Mouse (Mus musculus) CH12.LX (cell line): ENCODE measurements around the gene Plekha5. TPM values are rescaled to one million over a fixed set of nuclear protein-coding genes. Genes with fewer than 3 reads are reported as not detected.

Source experiments
- DNase-seq: peaks from one replicate; pipeline ENCODE4 v3.0.0-alpha.2; 2013; ENCODE audit errors: extremely low read depth
- H3K27ac ChIP-seq: 2 replicates; pipeline ENCODE4 v1.5.1; 2012; ENCODE audit warnings: low read depth, mild to moderate bottlenecking, control low read depth, moderate library complexity; ENCODE audit not compliant: insufficient read depth
- H3K27me3 ChIP-seq: replicated peaks from 2 replicates; pipeline ENCODE3; 2012; ENCODE audit warnings: inconsistent platforms
- H3K36me3 ChIP-seq, 2 experiments: replicated peaks in 1 of 2; 2 replicates each; pipeline versions ENCODE3 to v1.6.1; 2012; ENCODE audit warnings: inconsistent platforms in 1 of 2, low read length in 1 of 2, mild to moderate bottlenecking in 1 of 2, mixed read lengths in 1 of 2, moderate library complexity in 1 of 2; ENCODE audit not compliant: control insufficient read depth in 1 of 2, insufficient read depth in 1 of 2
- H3K4me1 ChIP-seq, 2 experiments: 2 replicates each; pipeline ENCODE4 v1.6.1; 2012; ENCODE audit warnings: inconsistent platforms in 1 of 2, moderate library complexity in 1 of 2; ENCODE audit not compliant: insufficient read depth in 2 of 2, control insufficient read depth in 1 of 2
- H3K4me2 ChIP-seq: 2 replicates; pipeline ENCODE4 v1.6.1; 2012; ENCODE audit warnings: low read depth, mild to moderate bottlenecking, control low read depth; ENCODE audit not compliant: poor library complexity, insufficient read depth, severe bottlenecking
- H3K4me3 ChIP-seq, 3 experiments: fragments of 150-350 bp in 1 of 3; sonication (generic) in 1 of 3; replicated peaks in 1 of 3; 2 replicates each; pipeline versions ENCODE3 to v1.5.1; 2011 to 2012; ENCODE audit warnings: low read depth in 2 of 3, low read length in 2 of 3, mild to moderate bottlenecking in 2 of 3, moderate library complexity in 2 of 3, control low read depth in 1 of 3, improper control_type of control experiment in 1 of 3, inconsistent platforms in 1 of 3, mixed read lengths in 1 of 3; ENCODE audit not compliant: poor library complexity in 1 of 3
- H3K79me2 ChIP-seq: replicated peaks from 2 replicates; pipeline ENCODE4 v1.6.1; 2012; ENCODE audit warnings: mild to moderate bottlenecking, moderate library complexity; ENCODE audit not compliant: control insufficient read depth, poor library complexity, insufficient read depth, severe bottlenecking; ENCODE audit errors: extremely low read depth
- H3K9ac ChIP-seq: 2 replicates; pipeline ENCODE4 v1.6.1; 2012; ENCODE audit warnings: low read depth, mild to moderate bottlenecking, control low read depth, moderate library complexity; ENCODE audit not compliant: insufficient read depth
- H3K9me3 ChIP-seq: replicated peaks from 2 replicates; pipeline ENCODE3; 2012; ENCODE audit warnings: low read length, inconsistent platforms, mixed read lengths
- BHLHE40 ChIP-seq: IDR thresholded peaks from 2 replicates; pipeline ENCODE4 v1.6.1; 2011; ENCODE audit warnings: mild to moderate bottlenecking, low read depth, low read length, improper control_type of control experiment
- CHD1 ChIP-seq: IDR thresholded peaks from 2 replicates; pipeline ENCODE4 v1.6.1; 2012; ENCODE audit warnings: low read depth, low read length, improper control_type of control experiment, inconsistent platforms
- CHD2 ChIP-seq: IDR thresholded peaks from 2 replicates; pipeline ENCODE4 v1.6.1; 2011; ENCODE audit warnings: low read length, improper control_type of control experiment
- CTCF ChIP-seq, 2 experiments: IDR thresholded peaks in 1 of 2; conservative IDR thresholded peaks in 1 of 2; 2 replicates each; pipeline ENCODE4 v1.5.1; 2011 to 2012; ENCODE audit warnings: low read depth in 2 of 2, low read length in 2 of 2, improper control_type of control experiment in 1 of 2, inconsistent platforms in 1 of 2, mild to moderate bottlenecking in 1 of 2, moderate library complexity in 1 of 2
- E2F4 ChIP-seq: IDR thresholded peaks from 2 replicates; pipeline ENCODE4 v1.6.1; 2011; ENCODE audit warnings: low read depth, low read length, improper control_type of control experiment; ENCODE audit not compliant: insufficient replicate concordance
- ELF1 ChIP-seq: IDR thresholded peaks from 2 replicates; pipeline ENCODE4 v1.6.1; 2014; ENCODE audit warnings: low read depth, mild to moderate bottlenecking, inconsistent platforms, low read length, improper control_type of control experiment
- EP300 ChIP-seq: IDR thresholded peaks from 2 replicates; pipeline ENCODE4 v1.6.1; 2011; ENCODE audit warnings: low read length, improper control_type of control experiment
- ETS1 ChIP-seq: conservative IDR thresholded peaks from 2 replicates; pipeline ENCODE4 v1.6.1; 2012; ENCODE audit warnings: low read depth, mild to moderate bottlenecking, inconsistent platforms, low read length, improper control_type of control experiment, moderate library complexity
- GABPA ChIP-seq: IDR thresholded peaks from 2 replicates; pipeline ENCODE4 v1.6.1; 2012; ENCODE audit warnings: low read depth, low read length, improper control_type of control experiment, inconsistent platforms; ENCODE audit not compliant: insufficient replicate concordance
- HCFC1 ChIP-seq: IDR thresholded peaks from 2 replicates; pipeline ENCODE4 v1.6.1; 2012; ENCODE audit warnings: low read depth, mild to moderate bottlenecking, inconsistent platforms, low read length, improper control_type of control experiment
- IRF4 ChIP-seq: IDR thresholded peaks from 2 replicates; pipeline ENCODE4 v1.6.1; 2014; ENCODE audit warnings: low read depth, mild to moderate bottlenecking, inconsistent platforms, low read length, improper control_type of control experiment
- JUN ChIP-seq: IDR thresholded peaks from 2 replicates; pipeline ENCODE4 v1.6.1; 2011; ENCODE audit warnings: low read depth, mild to moderate bottlenecking, low read length, improper control_type of control experiment, moderate library complexity; ENCODE audit not compliant: insufficient read depth
- JUND ChIP-seq: conservative IDR thresholded peaks from 2 replicates; pipeline ENCODE4 v1.6.1; 2011; ENCODE audit warnings: low read depth, low read length, improper control_type of control experiment
- KAT2A ChIP-seq: IDR thresholded peaks from 2 replicates; pipeline ENCODE4 v1.6.1; 2012; ENCODE audit warnings: low read length, improper control_type of control experiment, inconsistent platforms; ENCODE audit not compliant: insufficient replicate concordance
- MAFK ChIP-seq: IDR thresholded peaks from 2 replicates; pipeline ENCODE4 v1.6.1; 2011; ENCODE audit warnings: low read length, improper control_type of control experiment; ENCODE audit not compliant: insufficient replicate concordance
- MAX ChIP-seq: IDR thresholded peaks from 2 replicates; pipeline ENCODE4 v1.6.1; 2011; ENCODE audit warnings: low read length, improper control_type of control experiment
- MAZ ChIP-seq: IDR thresholded peaks from 2 replicates; pipeline ENCODE4 v1.6.1; 2012; ENCODE audit warnings: low read depth, mild to moderate bottlenecking, inconsistent platforms, low read length, improper control_type of control experiment, moderate library complexity
- MEF2A ChIP-seq: IDR thresholded peaks from 2 replicates; pipeline ENCODE4 v1.6.1; 2014; ENCODE audit warnings: low read depth, mild to moderate bottlenecking, inconsistent platforms, low read length, improper control_type of control experiment, borderline replicate concordance
- MXI1 ChIP-seq: IDR thresholded peaks from 2 replicates; pipeline ENCODE4 v1.6.1; 2011; ENCODE audit warnings: mild to moderate bottlenecking, low read depth, low read length, improper control_type of control experiment
- MYC ChIP-seq: IDR thresholded peaks from 2 replicates; pipeline ENCODE4 v1.6.1; 2011; ENCODE audit warnings: low read depth, mild to moderate bottlenecking, improper control_type of control experiment, low read length
- NELFE ChIP-seq: IDR thresholded peaks from 2 replicates; pipeline ENCODE4 v1.6.1; 2011; ENCODE audit warnings: low read depth, low read length, improper control_type of control experiment
- NRF1 ChIP-seq: IDR thresholded peaks from 2 replicates; pipeline ENCODE4 v1.6.1; 2014; ENCODE audit warnings: low read depth, mild to moderate bottlenecking, inconsistent platforms, low read length, improper control_type of control experiment, moderate library complexity
- PAX5 ChIP-seq: IDR thresholded peaks from 2 replicates; pipeline ENCODE4 v1.6.1; 2012; ENCODE audit warnings: low read length, inconsistent platforms, mixed read lengths
- POLR2A ChIP-seq: IDR thresholded peaks from 2 replicates; pipeline ENCODE4 v1.6.1; 2011; ENCODE audit warnings: low read depth, mild to moderate bottlenecking, improper control_type of control experiment, low read length
- POLR2AphosphoS2 ChIP-seq: IDR thresholded peaks from 2 replicates; pipeline ENCODE4 v1.6.1; 2011; ENCODE audit warnings: low read depth, low read length, improper control_type of control experiment
- RAD21 ChIP-seq: IDR thresholded peaks from 2 replicates; pipeline ENCODE4 v1.6.1; 2011; ENCODE audit warnings: low read depth, mild to moderate bottlenecking, low read length, improper control_type of control experiment, moderate library complexity
- RCOR1 ChIP-seq: conservative IDR thresholded peaks from 2 replicates; pipeline ENCODE4 v1.6.1; 2012; ENCODE audit warnings: low read depth, mild to moderate bottlenecking, inconsistent platforms, low read length, improper control_type of control experiment
- SIN3A ChIP-seq: IDR thresholded peaks from 2 replicates; pipeline ENCODE4 v1.6.1; 2012; ENCODE audit warnings: low read length, improper control_type of control experiment, inconsistent platforms
- SMC3 ChIP-seq: IDR thresholded peaks from 2 replicates; pipeline ENCODE4 v1.6.1; 2011; ENCODE audit warnings: low read depth, low read length, improper control_type of control experiment
- TBP ChIP-seq: conservative IDR thresholded peaks from 2 replicates; pipeline ENCODE4 v1.6.1; 2011; ENCODE audit warnings: low read depth, low read length, improper control_type of control experiment
- TCF12 ChIP-seq: IDR thresholded peaks from 2 replicates; pipeline ENCODE4 v1.6.1; 2014; ENCODE audit warnings: low read depth, mild to moderate bottlenecking, inconsistent platforms, low read length, improper control_type of control experiment
- UBTF ChIP-seq: IDR thresholded peaks from 2 replicates; pipeline ENCODE4 v1.6.1; 2012; ENCODE audit warnings: low read depth, mild to moderate bottlenecking, inconsistent platforms, low read length, improper control_type of control experiment, moderate library complexity
- USF1 ChIP-seq: IDR thresholded peaks from 2 replicates; pipeline ENCODE4 v1.6.1; 2014; ENCODE audit warnings: low read depth, mild to moderate bottlenecking, inconsistent platforms, low read length, improper control_type of control experiment
- USF2 ChIP-seq: conservative IDR thresholded peaks from 2 replicates; pipeline ENCODE4 v1.6.1; 2011; ENCODE audit warnings: low read depth, low read length, improper control_type of control experiment
- ZC3H11A ChIP-seq: IDR thresholded peaks from 2 replicates; pipeline ENCODE4 v1.6.1; 2012; ENCODE audit warnings: low read depth, mild to moderate bottlenecking, inconsistent platforms, low read length, improper control_type of control experiment
- ZKSCAN1 ChIP-seq: IDR thresholded peaks from 2 replicates; pipeline ENCODE4 v1.6.1; 2012; ENCODE audit warnings: low read depth, inconsistent platforms, low read length, improper control_type of control experiment, borderline replicate concordance
- ZMIZ1 ChIP-seq: IDR thresholded peaks from 2 replicates; pipeline ENCODE4 v1.6.1; 2012; ENCODE audit warnings: low read depth, mild to moderate bottlenecking, inconsistent platforms, low read length, improper control_type of control experiment
- ZNF384 ChIP-seq: IDR thresholded peaks from 2 replicates; pipeline ENCODE4 v1.6.1; 2012; ENCODE audit warnings: low read depth, low read length, improper control_type of control experiment, inconsistent platforms
- dilution Hi-C: fragments of 300-500 bp; cut with MboI; formaldehyde crosslinking; loops from 2 replicates; pipeline ENCODE4 v1.14.3; 2020; ENCODE audit warnings: low sequenced_read_pairs; ENCODE audit not compliant: extremely low pct_unique_long_range_greater_than_20kb, extremely low pct_ligation_motif_present
- in situ Hi-C: fragments of 300-500 bp; cut with MboI; formaldehyde crosslinking; loops from 3 replicates; pipeline ENCODE4 v1.14.3; 2019; ENCODE audit warnings: low sequenced_read_pairs, low pct_ligation_motif_present, low pct_unique_long_range_greater_than_20kb, mixed read lengths
- polyA plus RNA-seq: library from polyadenylated mRNA; unstranded; fragments of >175 nt; gene quantifications from 2 replicates; pipeline ENCODE4 v1.2.1, GENCODE M21; 2012; ENCODE audit warnings: low read depth; ENCODE audit not compliant: insufficient read length
- total RNA-seq, 2 experiments: library from RNA; depleted of rRNA; stranded (reverse); fragments of 300-350 nt in 1 of 2; fragments of >200 nt in 1 of 2; gene quantifications; 2 replicates each; pipeline ENCODE4 v1.2.3; 2012 to 2014

Gene Plekha5
- total and polyA plus RNA-seq, 3 experiments = 0.12 to 0.38 (median 0.27) TPM

- Histone ChIP-seq H3K27me3 (no peaks in the 10 kb centered on the region), H3K9me3 (no peaks in the 10 kb centered on the region), H3K9ac (peak overlapping the region; percentile 97), H3K4me3 (peak overlapping the region; percentile 91 to 99 (median 92)), H3K36me3 (peaks cover 0 to 9% of the 10 kb centered on the region in 2 experiments), H3K4me1 (peaks cover 11 to 54% of the 10 kb centered on the region in 2 experiments), H3K4me2 (peak overlapping the region; percentile 97), H3K27ac (peak overlapping the region; percentile 94), H3K79me2 (peaks cover 58% of the 10 kb centered on the region)
- TF ChIP-seq RCOR1 (no peak), MXI1 (0 out of 2 replicates have a peak, but pooled peaks have one; percentile 40), ZKSCAN1 (no peak), POLR2A (no peak; the same call in 1 of the 2 replicates), USF1 (no peak), RAD21 (no peak), POLR2AphosphoS2 (no peak), MAX (no peak), SIN3A (peak; percentile 40; the same call in 1 of the 2 replicates), MAFK (no peak), MAZ (no peak), E2F4 (no peak), ZC3H11A (no peak), KAT2A (no peak), MYC (no peak), USF2 (no peak), CTCF (conservative IDR thresholded peaks at IDR 0.05 in 1 of 2, IDR thresholded peaks at IDR 0.05 in 1 of 2; ENCODE audit: low read depth in 2 of 2, low read length in 2 of 2) (no peak), CHD1 (no peak), ZMIZ1 (no peak), IRF4 (no peak), BHLHE40 (0 out of 2 replicates have a peak, but pooled peaks have one; percentile 6), JUN (no peak), PAX5 (no peak), UBTF (no peak; the same call in 1 of the 2 replicates), JUND (no peak), SMC3 (no peak), TCF12 (0 out of 2 replicates have a peak, but pooled peaks have one; percentile 29), CHD2 (0 out of 2 replicates have a peak, but pooled peaks have one; percentile 25), NELFE (no peak), ZNF384 (no peak), HCFC1 (no peak), MEF2A (no peak), TBP (no peak), GABPA (no peak), ETS1 (0 out of 2 replicates have a peak, but pooled peaks have one; percentile 7), EP300 (no peak), ELF1 (no peak), NRF1 (no peak)
- no peak for DNase-seq
- dilution Hi-C loops = no loop called here
- in situ Hi-C loops = no loop called here
These were observed 200.5 kb downstream of the Plekha5 start for GRCm38 (mm10) chr6:140624096-140625051.
